Mouse (Mus musculus) spleen, adult 12 weeks (tissue): ENCODE measurements around the gene Traip.
"Not testable (repeated sequence)": the region's sequence is repeated elsewhere in the genome, so short reads cannot be mapped to it uniquely, and the experiment has no call there.

Source experiments
- DNase-seq: peaks from one replicate; pipeline ENCODE4 v3.0.0; 2022; ENCODE audit warnings: low spot score

The Traip gene

GRCm38 (mm10) chr9:108001922-108002770 lies 52.2 kb downstream of the Traip start, which contains the start of gene Ip6k1:
Gene Ip6k1, plus strand, starts transcription at chr9:108002501.
- peak; percentile 99 for DNase-seq

- peak; percentile 50 for DNase-seq
These were observed 53.0 kb downstream of the Traip start for GRCm38 (mm10) chr9:108002778-108003530.

GRCm38 (mm10) chr9:108003531-108003890 lies 53.6 kb downstream of the Traip start:
- peak; percentile 34 for DNase-seq

- no peak for DNase-seq
These were observed 58.1 kb downstream of the Traip start for GRCm38 (mm10) chr9:108008041-108008440.

GRCm38 (mm10) chr9:108010385-108010784 lies 60.4 kb downstream of the Traip start:
- DNase-seq: no peak

GRCm38 (mm10) chr9:108013577-108013976 lies 63.6 kb downstream of the Traip start:
- DNase-seq: not testable (repeated sequence)

- DNase-seq: no peak
These were observed 67.2 kb downstream of the Traip start for GRCm38 (mm10) chr9:108017127-108017526.

- DNase-seq: no peak
These were observed 70.8 kb downstream of the Traip start for GRCm38 (mm10) chr9:108020741-108021140.
